Mouse (Mus musculus): ENCODE data around the gene Trim15. TPM values are rescaled to one million over a fixed set of nuclear protein-coding genes. Genes with fewer than 3 reads are reported as not detected.
A peak's percentile ranks its signal among the peaks of the same experiment; 100 is the strongest.

Gene Trim15
- total RNA-seq, 2 experiments from 2014 or later: not detected

- no peak for ATAC-seq (replicated peaks; ENCODE audit: poor library complexity)
These were observed 34.3 kb downstream of the Trim15 start for GRCm38 (mm10) chr17:36832694-36833093.

GRCm38 (mm10) chr17:36830470-36830869 is 36.5 kb downstream of the Trim15 start:
- ATAC-seq (replicated peaks; ENCODE audit: poor library complexity): no peak

GRCm38 (mm10) chr17:36828488-36828887 is 38.5 kb downstream of the Trim15 start:
- ATAC-seq (replicated peaks; ENCODE audit: poor library complexity): peak; percentile 56

- ATAC-seq (replicated peaks; ENCODE audit: poor library complexity): peak; percentile 82
These were observed 41.0 kb downstream of the Trim15 start for GRCm38 (mm10) chr17:36826002-36826401.

GRCm38 (mm10) chr17:36825525-36825924 is 41.5 kb downstream of the Trim15 start:
- peak; percentile 55 for ATAC-seq (replicated peaks; ENCODE audit: poor library complexity)

GRCm38 (mm10) chr17:36824005-36824404 is 43.0 kb downstream of the Trim15 start:
- ATAC-seq (replicated peaks; ENCODE audit: poor library complexity): peak; percentile 75

- ATAC-seq (replicated peaks; ENCODE audit: poor library complexity): no peak
These were observed 55.1 kb downstream of the Trim15 start, which contains the start of gene H2-M10.6 for GRCm38 (mm10) chr17:36811871-36812270. H2-M10.6 (plus strand) TSS chr17:36812171.

Other genes starting within 250 kb of the Trim15 start
- not detected in 2 replicates for gene H2-M9, start 224.5 kb downstream of the Trim15 start, total RNA-seq (2015)
- gene H2-M9, start 224.5 kb downstream of the Trim15 start, total RNA-seq (2017): not detected in 2 replicates
- not detected in 2 replicates for gene H2-M1, start 195.0 kb downstream of the Trim15 start, total RNA-seq (2015)
- gene H2-M1, start 195.0 kb downstream of the Trim15 start, total RNA-seq (2017): not detected in 2 replicates
- gene H2-M10.5, start 94.3 kb downstream of the Trim15 start, total RNA-seq (2015): not detected in 2 replicates
- not detected in 2 replicates for gene H2-M10.5, start 94.3 kb downstream of the Trim15 start, total RNA-seq (2017)
- gene H2-M10.6, start 55.0 kb downstream of the Trim15 start, total RNA-seq (2015): not detected in 2 replicates
- not detected in 2 replicates for gene H2-M10.6, start 55.0 kb downstream of the Trim15 start, total RNA-seq (2017)
- 12.3 and 13.9 TPM in 2 replicates for gene Trim26, start 30.1 kb downstream of the Trim15 start, total RNA-seq (2015)
- 5.8 and 9.4 TPM in 2 replicates for gene Trim26, start 30.1 kb downstream of the Trim15 start, total RNA-seq (2017)
- gene Trim10, start 2.4 kb upstream of the Trim15 start, total RNA-seq (2015): 0.24 and 1.8 TPM in 2 replicates
- gene Trim10, start 2.4 kb upstream of the Trim15 start, total RNA-seq (2017): 1.1 and 2.3 TPM in 2 replicates
- gene Trim40, start 22.9 kb upstream of the Trim15 start, total RNA-seq (2015): not detected in 2 replicates
- gene Trim40, start 22.9 kb upstream of the Trim15 start, total RNA-seq (2017): not detected in 2 replicates
- not detected in 2 replicates for gene Trim31, start 30.9 kb upstream of the Trim15 start, total RNA-seq (2015)
- gene Trim31, start 30.9 kb upstream of the Trim15 start, total RNA-seq (2017): not detected in 2 replicates
- not detected in 2 replicates for gene Rnf39, start 75.7 kb upstream of the Trim15 start, total RNA-seq (2015)
- not detected in 2 replicates for gene Rnf39, start 75.7 kb upstream of the Trim15 start, total RNA-seq (2017)
- gene Ppp1r11, start 84.5 kb upstream of the Trim15 start, total RNA-seq (2015): 82.1 and 83.5 TPM in 2 replicates
- 57.1 and 87.6 TPM in 2 replicates for gene Ppp1r11, start 84.5 kb upstream of the Trim15 start, total RNA-seq (2017)
- gene Znrd1, start 91.3 kb upstream of the Trim15 start, total RNA-seq (2015): 105 and 108 TPM in 2 replicates
- 37.2 and 53.9 TPM in 2 replicates for gene Znrd1, start 91.3 kb upstream of the Trim15 start, total RNA-seq (2017)
- gene Znrd1as, start 91.4 kb upstream of the Trim15 start, total RNA-seq (2015): 3.3 and 5.5 TPM in 2 replicates
- gene Znrd1as, start 91.4 kb upstream of the Trim15 start, total RNA-seq (2017): 6.2 and 8.6 TPM in 2 replicates
- not detected in 2 replicates for gene 2410137M14Rik, start 114.0 kb upstream of the Trim15 start, total RNA-seq (2015)
- not detected in 2 replicates for gene 2410137M14Rik, start 114.0 kb upstream of the Trim15 start, total RNA-seq (2017)
- gene H2-M5, start 122.3 kb upstream of the Trim15 start, total RNA-seq (2015): not detected in 2 replicates
- not detected in 2 replicates for gene H2-M5, start 122.3 kb upstream of the Trim15 start, total RNA-seq (2017)
- gene Zfp57, start 134.0 kb upstream of the Trim15 start, total RNA-seq (2015): 0.22 TPM in 1 of 2 replicates, not detected in the other
- 0.25 TPM in 1 of 2 replicates, not detected in the other for gene Zfp57, start 134.0 kb upstream of the Trim15 start, total RNA-seq (2017)
- gene Mog, start 156.2 kb upstream of the Trim15 start, total RNA-seq (2015): not detected in 2 replicates
- not detected in 2 replicates for gene Mog, start 156.2 kb upstream of the Trim15 start, total RNA-seq (2017)
- gene Gabbr1, start 178.8 kb upstream of the Trim15 start, total RNA-seq (2015): 2.6 and 4.3 TPM in 2 replicates
- gene Gabbr1, start 178.8 kb upstream of the Trim15 start, total RNA-seq (2017): 0.25 and 0.91 TPM in 2 replicates
- not detected in 2 replicates for gene Olfr90, start 221.3 kb upstream of the Trim15 start, total RNA-seq (2015)
- gene Olfr90, start 221.3 kb upstream of the Trim15 start, total RNA-seq (2017): not detected in 2 replicates
- not detected in 2 replicates for gene Olfr91, start 231.1 kb upstream of the Trim15 start, total RNA-seq (2015)
- not detected in 2 replicates for gene Olfr91, start 231.1 kb upstream of the Trim15 start, total RNA-seq (2017)

Data from megakaryocyte progenitor cell, adult 5-6 weeks (primary cell).